Mouse (Mus musculus) forebrain, embryonic 15.5 days (tissue): ENCODE data around the gene Abhd18. TPM values are rescaled to one million over a fixed set of nuclear protein-coding genes. Genes with fewer than 3 reads are reported as not detected.

ENCODE experiments used
- ATAC-seq: fragments of 200-750 bp; cut with Nextera tagmentation; replicated peaks from 2 replicates; pipeline ENCODE4 v1.8.0; 2017; ENCODE audit warnings: mild to moderate bottlenecking, moderate TSS enrichment, moderate library complexity
- H3K27ac ChIP-seq: fragments of 300-500 bp; sonication (generic); replicated peaks from 2 replicates; pipeline ENCODE4 v1.5.1; 2015; ENCODE audit warnings: mild to moderate bottlenecking, inconsistent platforms
- H3K27me3 ChIP-seq: fragments of 300-500 bp; sonication (generic); 2 replicates; pipeline ENCODE4 v1.6.1; 2015; ENCODE audit warnings: inconsistent platforms
- H3K36me3 ChIP-seq: fragments of 300-500 bp; sonication (generic); 2 replicates; pipeline ENCODE4 v1.6.1; 2015; ENCODE audit warnings: mild to moderate bottlenecking, inconsistent platforms
- H3K4me1 ChIP-seq: fragments of 300-500 bp; sonication (generic); 2 replicates; pipeline ENCODE4 v1.6.1; 2015; ENCODE audit warnings: inconsistent platforms
- H3K4me2 ChIP-seq: fragments of 300-500 bp; sonication (generic); replicated peaks from 2 replicates; pipeline ENCODE4 v1.6.1; 2015; ENCODE audit warnings: mild to moderate bottlenecking, inconsistent platforms
- H3K4me3 ChIP-seq: fragments of 300-500 bp; sonication (generic); 2 replicates; pipeline ENCODE4 v1.5.1; 2015; ENCODE audit warnings: mild to moderate bottlenecking, inconsistent platforms
- H3K9ac ChIP-seq: fragments of 300-500 bp; sonication (generic); replicated peaks from 2 replicates; pipeline ENCODE4 v1.6.1; 2015; ENCODE audit warnings: mild to moderate bottlenecking, inconsistent platforms
- H3K9me3 ChIP-seq: fragments of 300-500 bp; sonication (generic); 2 replicates; pipeline ENCODE4 v1.6.1; 2016; ENCODE audit warnings: inconsistent platforms
- WGBS: fragments of 180-500 bp; shearing (Covaris S2); methylation state at CpG from one replicate; pipeline ENCODE4 v1.1.7; 2015; ENCODE audit warnings: mixed read lengths; 5-methylcytosine and 5-hydroxymethylcytosine counted together
- polyA plus RNA-seq: library from polyadenylated mRNA; unstranded; fragments of >200 nt; fragmentation: Nextera tagmentation; extraction: Ambion mirVana; gene quantifications from 2 replicates; pipeline ENCODE4 v1.2.1, GENCODE M21; 2015

The Abhd18 gene
- polyA plus RNA-seq, 1 experiment from 2014 or later, result 16.6 TPM

DNA sequence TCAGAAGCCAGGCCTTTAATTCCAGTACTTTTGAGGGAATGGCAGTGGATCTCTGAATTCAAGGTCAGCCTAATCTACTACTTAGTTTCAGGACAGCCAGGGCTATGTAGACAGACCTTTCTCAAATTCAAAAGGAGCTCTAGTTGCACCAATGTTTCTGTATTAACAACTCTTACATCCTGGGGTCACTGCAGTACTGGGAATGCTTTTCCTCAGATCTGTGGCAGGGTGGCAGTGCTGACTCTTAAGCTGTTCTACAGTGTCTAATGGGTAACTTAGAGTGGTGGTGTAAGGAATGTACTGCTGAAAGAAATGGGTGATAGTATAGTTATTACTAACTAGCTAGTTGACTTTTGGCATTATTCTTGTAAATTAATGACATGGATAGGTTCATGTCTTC is 105.8 kb downstream of the Abhd18 start:
- no peak for ATAC-seq

DNA sequence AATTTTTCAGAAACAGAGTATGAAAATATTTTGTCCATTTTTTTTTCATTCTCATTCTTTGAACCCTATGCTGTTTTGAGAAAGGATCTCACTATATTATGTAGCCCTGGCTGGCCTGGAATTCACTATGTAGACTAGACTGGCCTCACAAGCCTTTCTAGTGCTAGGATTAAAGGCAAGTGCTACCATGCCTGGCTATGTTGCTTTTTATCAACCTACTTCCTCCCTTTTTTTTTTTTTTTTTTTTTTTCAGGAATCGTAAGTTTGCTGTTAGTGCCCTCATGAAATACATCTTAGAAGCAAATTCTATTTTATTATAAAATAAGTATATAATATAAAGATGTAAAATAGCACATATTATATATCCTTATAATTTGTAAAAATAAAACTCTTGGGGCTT is 108.0 kb downstream of the Abhd18 start:
- H3K27me3 ChIP-seq, result 0 out of 2 replicates have a peak, but pooled peaks cover 3% of the 10 kb centered on the region
- H3K4me1 ChIP-seq, result peaks cover 14% of the 10 kb centered on the region
- no peak overlapping the region for H3K4me3 ChIP-seq
- ATAC-seq, result no peak
- no peak overlapping the region for H3K9ac ChIP-seq
- H3K9me3 ChIP-seq, result no peaks in the 10 kb centered on the region
- WGBS, result 68% methylated on average over 1 of the region's 1 CpGs
- no peak overlapping the region for H3K4me2 ChIP-seq
- no peak overlapping the region for H3K27ac ChIP-seq
- no peaks in the 10 kb centered on the region for H3K36me3 ChIP-seq

More for the DNA sequence above, 105.8 kb downstream of the Abhd18 start:
- no peak overlapping the region for H3K4me2 ChIP-seq
- H3K9me3 ChIP-seq, result no peaks in the 10 kb centered on the region
- 0 out of 2 replicates have a peak, but pooled peaks cover 3% of the 10 kb centered on the region for H3K27me3 ChIP-seq
- no peak overlapping the region for H3K27ac ChIP-seq
- no peak overlapping the region for H3K9ac ChIP-seq
- H3K4me3 ChIP-seq, result no peak overlapping the region
- peaks cover 17% of the 10 kb centered on the region for H3K4me1 ChIP-seq
- no peaks in the 10 kb centered on the region for H3K36me3 ChIP-seq

DNA sequence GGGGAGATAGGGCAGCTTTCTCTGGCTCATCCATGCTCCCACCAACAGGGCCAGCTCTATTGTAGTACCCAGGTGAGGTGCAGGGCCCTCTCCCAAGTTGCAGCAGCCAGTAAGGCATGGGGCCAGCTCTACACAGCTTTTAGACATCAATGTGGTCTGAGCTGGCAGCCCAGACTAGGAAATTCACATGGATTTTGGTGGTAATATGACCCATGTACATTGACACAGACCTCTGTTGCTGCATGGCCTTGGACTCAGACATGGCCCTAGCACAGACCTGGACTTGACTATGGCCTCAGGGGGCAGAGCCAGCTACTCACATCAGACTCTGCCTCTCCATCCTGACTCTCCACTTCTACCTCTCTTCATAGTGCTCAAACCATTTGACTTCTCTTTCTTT is 112.1 kb downstream of the Abhd18 start:
- H3K9ac ChIP-seq, result no peak overlapping the region
- H3K9me3 ChIP-seq, result no peaks in the 10 kb centered on the region
- H3K27ac ChIP-seq, result no peak overlapping the region
- no peaks in the 10 kb centered on the region for H3K27me3 ChIP-seq
- no peak overlapping the region for H3K4me3 ChIP-seq
- ATAC-seq, result no peak
- no peak overlapping the region for H3K4me2 ChIP-seq
- H3K4me1 ChIP-seq, result no peaks in the 10 kb centered on the region
- H3K36me3 ChIP-seq, result no peaks in the 10 kb centered on the region

DNA sequence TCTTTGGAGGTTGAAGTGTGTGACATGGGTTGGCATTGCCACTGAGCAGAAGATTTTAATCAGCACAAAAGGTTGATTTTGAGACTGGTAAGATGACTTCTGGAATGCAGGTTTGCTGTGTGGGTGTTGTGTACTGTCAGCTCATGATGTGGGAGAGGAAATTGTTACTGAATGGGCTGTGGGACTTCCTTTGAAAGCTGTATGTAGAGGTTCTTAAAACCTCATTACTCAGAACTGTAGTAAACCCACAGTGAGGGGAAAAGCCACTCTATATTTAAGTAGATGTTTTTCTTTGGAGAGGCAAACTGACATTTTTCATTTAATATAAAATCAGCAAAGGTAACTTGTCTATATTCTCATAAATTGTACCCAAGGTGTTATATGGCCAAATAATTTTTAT is 134.0 kb downstream of the Abhd18 start:
- no peak overlapping the region for H3K27ac ChIP-seq

DNA sequence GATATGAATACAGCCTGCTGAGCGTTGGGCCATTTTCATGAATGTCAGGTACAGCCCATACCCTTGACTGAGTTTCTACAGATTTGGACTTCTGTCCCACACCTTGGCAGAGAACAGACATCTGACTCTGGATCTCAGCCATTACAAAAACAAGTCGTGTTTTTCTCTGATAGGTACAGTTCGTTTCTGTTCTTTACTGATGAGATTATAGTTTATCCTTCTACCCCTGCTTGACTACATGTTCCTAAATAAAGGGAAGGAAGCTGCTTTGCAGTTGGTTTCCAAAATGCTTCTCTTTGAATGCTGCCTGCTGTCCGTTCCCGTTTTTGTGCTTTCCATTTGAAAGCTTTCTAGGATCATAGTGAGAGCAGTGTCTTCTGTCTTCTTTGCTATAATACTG is 140.8 kb downstream of the Abhd18 start:
- Histone ChIP-seq H3K36me3 (no peaks in the 10 kb centered on the region), H3K4me2 (no peak overlapping the region), H3K27ac (no peak overlapping the region), H3K9ac (no peak overlapping the region), H3K4me3 (no peak overlapping the region), H3K4me1 (no peaks in the 10 kb centered on the region), H3K27me3 (no peaks in the 10 kb centered on the region), H3K9me3 (no peaks in the 10 kb centered on the region)
- ATAC-seq, result no peak
- WGBS, result 78% methylated on average over 5 of the region's 5 CpGs

More for the DNA sequence above, 134.0 kb downstream of the Abhd18 start:
- H3K4me3 ChIP-seq, result no peak overlapping the region
- no peak for ATAC-seq
- no peak overlapping the region for H3K4me2 ChIP-seq
- H3K36me3 ChIP-seq, result no peaks in the 10 kb centered on the region
- H3K9ac ChIP-seq, result no peak overlapping the region
- no peaks in the 10 kb centered on the region for H3K27me3 ChIP-seq
- H3K9me3 ChIP-seq, result no peaks in the 10 kb centered on the region
- H3K4me1 ChIP-seq, result no peaks in the 10 kb centered on the region

Other genes starting within 250 kb of the Abhd18 start
- gene Slc25a31, start 138.1 kb upstream of the Abhd18 start, polyA plus RNA-seq, result 0.18 and 0.19 TPM in 2 replicates
- 38.2 and 48.1 TPM in 2 replicates for gene Hspa4l, start 102.5 kb upstream of the Abhd18 start, polyA plus RNA-seq
- 26.1 and 27.2 TPM in 2 replicates for gene Plk4, start 47.0 kb upstream of the Abhd18 start, polyA plus RNA-seq
- gene Mfsd8, start 84 bp upstream of the Abhd18 start, polyA plus RNA-seq, result 26.0 and 26.5 TPM in 2 replicates
- 0.42 and 0.52 TPM in 2 replicates for gene 1700034I23Rik, start 55.6 kb downstream of the Abhd18 start, polyA plus RNA-seq
- gene Larp1b, start 102.9 kb downstream of the Abhd18 start, polyA plus RNA-seq, result 3.1 TPM in 2 replicates
- gene Pgrmc2, start 236.1 kb downstream of the Abhd18 start, polyA plus RNA-seq, result 31.0 and 32.5 TPM in 2 replicates